Mouse (Mus musculus): ENCODE data around the gene Senp6.
A peak's percentile ranks its signal among the peaks of the same experiment; 100 is the strongest.
"Not testable (repeated sequence)": the region's sequence is repeated elsewhere in the genome, so short reads cannot be mapped to it uniquely, and the experiment has no call there.

Senp6 gene

GRCm38 (mm10) chr9:80066367-80067220, at the start of gene Senp6:
TSS of gene Senp6 (plus strand) at chr9:80066903.
- DNase-seq (ENCODE audit: low spot score), result peak; percentile 53

DNA sequence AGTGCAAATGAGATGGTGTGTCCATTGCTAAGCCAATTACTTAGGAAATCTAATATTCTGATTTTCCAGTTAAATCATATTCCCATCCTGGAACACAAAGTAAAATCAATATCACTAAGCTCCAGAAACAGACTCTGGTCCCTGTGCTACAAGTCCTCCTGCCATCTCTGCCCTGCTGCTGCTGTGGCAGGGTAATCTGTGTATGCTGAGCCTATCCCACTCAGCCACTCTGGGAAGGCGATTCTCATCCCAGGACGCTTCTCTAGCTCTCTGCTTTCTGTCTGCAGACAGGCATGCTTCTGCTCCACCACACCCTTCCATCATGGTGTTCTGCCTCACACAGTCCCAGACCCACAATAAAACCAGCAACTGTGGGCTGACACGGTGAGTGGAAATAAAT, 46.3 kb upstream of the Senp6 start:
- no peak for DNase-seq (ENCODE audit: low spot score)

GRCm38 (mm10) chr9:80021648-80022047, 45.1 kb upstream of the Senp6 start:
- DNase-seq (ENCODE audit: low spot score), result no peak

DNA sequence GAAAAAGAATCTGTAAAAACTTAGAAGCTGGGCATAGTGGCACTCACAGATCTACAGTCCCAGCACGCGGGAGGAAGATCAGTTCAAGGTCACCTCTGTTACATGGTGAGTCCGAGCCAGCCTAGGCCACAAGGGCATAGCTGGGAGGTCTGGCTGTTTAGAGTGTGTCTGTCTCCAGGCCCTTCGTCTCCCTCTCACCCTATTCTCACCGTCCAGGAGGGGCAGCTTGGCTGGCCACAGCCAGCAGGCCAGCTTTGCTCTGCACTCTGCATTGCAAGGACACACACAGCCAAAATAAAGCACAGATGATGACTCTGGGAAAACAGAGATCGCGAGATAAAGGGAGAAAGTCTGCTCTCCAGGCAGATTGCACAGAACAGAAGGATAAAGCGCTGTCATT, 43.9 kb upstream of the Senp6 start:
- no peak for DNase-seq (ENCODE audit: low spot score)

DNA sequence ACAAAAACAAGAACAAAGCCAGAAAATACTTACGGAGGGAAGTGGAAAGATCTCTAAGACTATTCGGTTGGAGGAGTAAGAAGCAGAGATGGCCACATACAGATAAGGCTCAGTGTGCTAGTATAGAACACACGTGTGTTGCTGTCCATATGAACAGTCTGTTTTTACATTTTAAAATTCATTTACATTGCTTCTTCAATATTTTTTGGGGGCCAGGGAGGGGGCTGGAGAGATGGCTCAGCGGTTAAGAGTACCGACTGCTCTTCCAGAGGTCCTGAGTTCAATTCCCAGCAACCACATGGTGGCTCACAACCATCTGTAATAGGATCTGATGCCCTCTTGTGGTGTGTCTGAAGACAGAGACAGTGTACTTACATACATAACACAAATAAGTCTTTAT, 41.4 kb upstream of the Senp6 start:
- not testable (repeated sequence) for DNase-seq (ENCODE audit: low spot score)

GRCm38 (mm10) chr9:80026017-80026416, 40.7 kb upstream of the Senp6 start:
- DNase-seq (ENCODE audit: low spot score), result peak; percentile 2

GRCm38 (mm10) chr9:80026581-80027021, 40.1 kb upstream of the Senp6 start:
- no peak for DNase-seq (ENCODE audit: low spot score)

GRCm38 (mm10) chr9:80037262-80037996, 29.3 kb upstream of the Senp6 start:
- no peak for DNase-seq (ENCODE audit: low spot score)

DNA sequence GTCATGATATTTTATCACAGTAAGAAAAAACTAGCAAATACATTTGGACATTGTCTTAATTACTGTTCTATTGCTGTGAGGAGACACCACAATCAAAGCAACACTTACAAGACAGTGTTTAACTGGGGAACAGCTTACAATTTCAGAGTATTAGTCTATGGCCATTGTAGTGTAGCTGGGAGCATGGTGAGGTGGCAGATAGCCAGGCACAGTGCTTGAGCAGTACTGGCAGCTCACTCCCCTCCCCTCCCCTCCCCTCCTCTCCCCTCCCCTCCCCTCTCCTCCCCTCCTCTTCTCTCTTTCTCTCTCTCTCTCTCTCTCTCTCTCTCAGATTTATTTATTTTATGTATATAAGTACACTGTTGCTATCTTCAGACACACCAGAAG, 28.7 kb upstream of the Senp6 start:
- DNase-seq (ENCODE audit: low spot score), result no peak

GRCm38 (mm10) chr9:80039296-80039815, 27.3 kb upstream of the Senp6 start:
- no peak for DNase-seq (ENCODE audit: low spot score)

- DNase-seq (ENCODE audit: low spot score), result not testable (repeated sequence)
Measured at GRCm38 (mm10) chr9:80044301-80044700, 22.4 kb upstream of the Senp6 start.

DNA sequence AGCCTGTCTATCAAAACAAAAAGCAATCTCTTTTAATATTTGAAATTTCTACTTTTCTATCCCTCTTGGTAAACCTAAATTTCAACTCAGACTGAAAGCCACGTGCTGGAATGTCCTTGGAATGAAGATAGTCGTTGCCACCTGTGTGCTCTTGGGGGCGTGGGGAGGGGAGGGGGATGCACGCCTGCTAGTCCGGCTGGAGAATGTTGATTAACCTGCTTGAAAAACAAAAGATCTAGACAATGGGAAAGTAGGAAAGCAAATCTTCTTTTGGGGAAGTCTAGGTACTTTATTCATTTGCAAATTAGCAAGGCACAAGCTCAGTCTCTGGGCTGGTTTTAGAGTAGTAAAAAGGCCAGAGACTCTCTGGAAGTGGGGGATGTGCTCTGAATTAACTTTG, 17.4 kb upstream of the Senp6 start:
- DNase-seq (ENCODE audit: low spot score), result not testable (repeated sequence)

DNA sequence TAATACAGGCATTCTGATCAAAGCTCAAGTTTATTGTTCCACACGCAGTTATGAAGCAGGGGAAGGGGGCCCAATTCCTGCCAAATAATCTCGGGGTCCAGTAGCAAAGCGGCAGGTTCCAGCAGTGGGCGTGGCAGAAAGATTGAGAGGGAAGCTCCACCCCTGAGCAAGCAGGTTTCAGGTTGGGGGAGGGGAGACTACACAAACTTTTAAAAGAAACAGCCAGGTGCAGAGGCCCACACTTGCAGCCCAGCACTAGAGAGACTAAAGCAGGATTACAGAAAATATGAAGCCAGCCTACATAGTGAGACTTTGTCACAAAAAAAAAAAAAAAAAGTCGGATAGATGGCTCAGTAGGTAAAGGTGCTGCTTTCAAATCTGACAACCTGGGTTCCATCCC, 13.8 kb upstream of the Senp6 start:
- no peak for DNase-seq (ENCODE audit: low spot score)

- no peak for DNase-seq (ENCODE audit: low spot score)
Measured at GRCm38 (mm10) chr9:80057690-80058089, 9.0 kb upstream of the Senp6 start.

GRCm38 (mm10) chr9:80065495-80065894, 1.2 kb upstream of the Senp6 start:
- not testable (repeated sequence) for DNase-seq (ENCODE audit: low spot score)

DNA sequence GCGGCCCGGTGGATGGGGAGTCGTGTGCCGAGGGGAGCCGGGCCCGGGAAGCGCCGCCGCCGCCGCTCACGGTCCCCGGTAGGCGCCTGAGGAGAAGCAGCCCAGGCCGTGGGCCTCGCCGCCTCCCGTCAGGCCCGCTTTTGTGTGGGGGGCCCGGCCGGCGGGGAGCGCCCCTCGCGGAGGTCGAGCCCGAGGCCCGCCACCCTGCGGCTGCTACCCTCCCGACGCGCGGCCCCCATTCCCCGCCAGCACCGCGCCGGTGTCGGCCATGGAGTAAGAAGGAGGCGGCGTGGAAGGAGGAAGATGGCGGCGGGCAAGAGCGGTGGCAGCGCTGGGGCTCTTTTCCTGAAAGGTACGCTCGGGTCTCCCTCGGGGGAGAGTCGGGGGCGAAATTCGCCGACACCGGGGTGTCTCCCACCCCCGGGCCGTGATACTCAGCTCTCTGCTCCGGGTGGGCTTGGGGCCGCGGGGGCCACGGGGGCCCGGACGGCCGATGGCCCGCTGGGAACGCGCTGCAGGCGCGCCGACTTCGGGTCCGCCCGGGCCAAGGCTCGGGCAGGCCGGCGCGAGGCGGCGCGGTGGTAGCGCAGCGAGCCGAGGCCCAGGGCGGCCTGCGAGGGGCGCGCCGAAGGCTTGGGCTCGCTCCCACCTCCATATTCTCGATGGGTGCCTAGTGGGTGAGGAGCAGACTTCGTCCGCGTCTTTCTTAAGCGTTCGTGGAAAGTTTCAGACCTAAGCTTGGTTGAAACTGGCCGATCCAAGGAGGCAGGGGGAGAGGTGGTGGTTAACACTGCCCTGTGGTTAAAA, 721 bp downstream of the Senp6 start:
- DNase-seq (ENCODE audit: low spot score), result peak; percentile 70

GRCm38 (mm10) chr9:80068028-80068515, 1.4 kb downstream of the Senp6 start:
- no peak for DNase-seq (ENCODE audit: low spot score)

GRCm38 (mm10) chr9:80068735-80069315, 2.1 kb downstream of the Senp6 start:
- no peak for DNase-seq (ENCODE audit: low spot score)

DNA sequence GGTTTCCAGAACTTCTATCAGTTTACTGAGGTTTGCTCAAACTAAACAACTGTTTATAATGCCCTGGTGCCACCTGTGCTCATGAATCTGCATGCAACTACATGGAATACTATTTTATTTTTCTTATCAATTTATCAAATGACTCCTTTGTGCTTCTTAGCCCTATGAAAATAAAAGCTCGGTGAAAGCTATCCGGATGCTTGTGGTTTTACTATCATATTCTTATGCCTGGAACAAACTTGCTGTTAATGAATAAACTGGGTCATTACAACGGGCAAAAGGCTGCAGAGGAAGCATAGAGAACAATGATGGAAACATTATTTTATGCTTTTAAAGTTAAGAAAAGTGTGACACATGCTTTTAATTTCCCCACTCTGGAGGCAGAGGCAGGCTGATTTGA, 3.3 kb downstream of the Senp6 start:
- no peak for DNase-seq (ENCODE audit: low spot score)

DNA sequence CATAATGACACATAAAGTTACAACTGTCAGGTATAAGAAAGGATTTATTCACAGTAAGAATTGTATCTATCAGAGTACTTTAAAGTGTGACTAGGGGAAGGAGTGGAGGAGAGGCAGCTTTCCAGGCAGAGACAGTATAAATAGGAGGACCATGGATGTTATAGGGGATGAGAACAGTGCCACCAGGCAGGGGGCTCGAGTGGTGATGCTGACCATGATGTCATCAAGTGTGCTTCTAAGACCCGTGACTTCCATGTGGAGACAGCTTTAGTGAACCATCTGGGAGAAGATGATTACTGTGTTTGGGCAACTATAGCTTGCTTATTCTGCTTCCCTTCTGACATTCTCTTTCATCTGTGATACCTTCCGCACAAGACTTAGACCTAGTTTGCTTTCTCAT, 4.9 kb downstream of the Senp6 start:
- DNase-seq (ENCODE audit: low spot score), result no peak

DNA sequence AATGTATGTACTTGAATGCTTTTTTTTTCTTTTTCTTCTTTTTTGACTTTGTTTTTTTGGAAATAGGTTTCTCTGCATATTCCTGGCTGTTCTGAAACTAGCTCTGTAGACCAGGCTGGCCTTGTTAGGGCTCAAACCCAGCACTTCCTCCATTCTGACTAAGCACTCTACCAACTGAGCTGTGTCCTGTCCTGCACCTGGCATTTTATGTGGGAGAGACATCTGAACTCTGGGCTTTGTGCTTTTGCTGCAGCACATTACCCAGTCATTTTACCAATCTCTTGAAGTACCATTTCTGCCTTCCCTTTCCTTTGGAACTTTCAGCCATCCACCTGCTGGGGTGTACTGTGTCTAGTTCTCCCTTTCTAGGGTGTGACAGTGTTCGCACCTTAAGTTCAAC, 7.4 kb downstream of the Senp6 start:
- DNase-seq (ENCODE audit: low spot score), result no peak

DNA sequence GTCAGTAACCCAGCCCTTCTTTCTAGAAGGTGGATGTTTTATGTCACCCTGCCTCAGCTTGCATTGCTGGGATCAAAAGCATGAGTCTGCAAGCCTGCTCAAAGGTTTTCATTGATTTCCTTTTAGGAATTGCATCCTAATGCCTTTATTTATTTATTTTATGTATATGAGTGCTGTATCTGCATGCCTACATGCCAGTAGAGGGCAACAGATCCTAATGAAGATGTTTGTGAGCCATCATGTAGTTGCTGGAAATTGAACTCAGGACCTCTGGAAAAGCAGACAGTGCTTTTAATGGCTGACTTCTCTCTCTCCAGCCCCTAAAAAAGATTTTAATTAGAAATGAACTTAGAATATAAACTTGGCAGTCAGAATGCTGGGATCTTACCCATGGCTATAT, 8.2 kb downstream of the Senp6 start:
- no peak for DNase-seq (ENCODE audit: low spot score)
